Mouse (Mus musculus) brain, embryonic 14.5 days (tissue): ENCODE measurements around the gene Rpusd4.

Source experiments
- CTCF ChIP-seq: fragments of 200-500 bp; IDR thresholded peaks from 2 replicates; pipeline ENCODE4 v1.5.1; 2012; ENCODE audit warnings: inconsistent platforms, mild to moderate bottlenecking, moderate library complexity, borderline replicate concordance; ENCODE audit not compliant: insufficient read depth, insufficient read length; ENCODE audit errors: extremely low read depth
- POLR2A ChIP-seq: fragments of 200-500 bp; IDR thresholded peaks from 2 replicates; pipeline ENCODE4 v1.6.1; 2012; ENCODE audit warnings: mild to moderate bottlenecking, inconsistent platforms, borderline replicate concordance; ENCODE audit not compliant: poor library complexity, insufficient read depth, insufficient read length, severe bottlenecking; ENCODE audit errors: extremely low read depth

DNA sequence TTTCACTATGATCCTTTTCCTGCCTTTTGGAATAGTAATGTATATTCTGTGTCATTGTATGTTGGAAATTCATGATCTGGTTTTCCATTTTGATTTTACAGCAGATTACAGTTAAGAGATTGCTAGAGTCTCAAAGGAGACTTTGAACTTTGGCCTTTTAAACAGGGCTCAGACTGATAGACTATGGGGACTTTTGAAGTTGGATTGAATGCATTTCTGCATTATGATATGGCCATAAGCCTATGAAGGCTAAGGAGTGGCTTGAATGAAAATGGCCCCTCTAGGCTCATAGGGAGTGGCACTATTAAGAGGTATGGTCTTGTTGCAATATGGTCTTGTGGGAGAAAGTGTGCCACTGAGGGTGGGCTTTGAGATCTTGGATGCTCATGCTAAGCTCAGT is 30.1 kb downstream of the Rpusd4 start:
- TF ChIP-seq POLR2A (no peak), CTCF (no peak)
